7 mouse cellular contexts compared by ENCODE assay signal in genomic region chr8:80867598-80867997, GRCm38 (mm10). TPM values are rescaled to one million over a fixed set of nuclear protein-coding genes. Genes with fewer than 3 reads are reported as not detected.
DNase-seq lines count a peak whose midpoint lies in the region; ATAC-seq and TF ChIP-seq lines count a peak whose summit lies in the region.

No protein-coding gene starts in this region.

- H3K27ac ChIP-seq in lung, embryonic 14.5 days (ENCODE audit: low read depth), result peak overlapping the region; percentile 61
- peak overlapping the region; percentile 83 for H3K27ac ChIP-seq in embryonic fibroblast, embryonic 13.5 days (ENCODE audit: insufficient read depth, low read length)

- WGBS in lung, embryonic 14.5 days, result 65% methylated on average over 3 of the region's 3 CpGs
- WGBS in lung, adult 2 months, result 50% methylated on average over 3 of the region's 3 CpGs

- TF ChIP-seq POLR2A in lung, adult 2 months (IDR thresholded peaks at IDR 0.05; ENCODE audit: borderline replicate concordance, extremely low read depth, low read depth, low read length), result no peak
- no peak for TF ChIP-seq POLR2A in embryonic fibroblast, embryonic 13.5 days (IDR thresholded peaks at IDR 0.05; ENCODE audit: low read depth, low read length)

- no peaks in the 10 kb centered on the region for H3K27me3 ChIP-seq in lung, embryonic 14.5 days (ENCODE audit: insufficient read depth, low read length)

- no peak overlapping the region for H3K4me3 ChIP-seq in lung, embryonic 14.5 days (ENCODE audit: low read depth, low read length)
- H3K4me3 ChIP-seq in lung, adult 2 months (replicated peaks; ENCODE audit: extremely low read depth, low read depth, low read length), result no peak overlapping the region
- H3K4me3 ChIP-seq in embryonic fibroblast, embryonic 13.5 days (ENCODE audit: insufficient read depth, low read length), result no peak overlapping the region

- H3K36me3 ChIP-seq in lung, embryonic 14.5 days (ENCODE audit: insufficient read depth), result no peaks in the 10 kb centered on the region

- no peak overlapping the region for H3K9ac ChIP-seq in lung, embryonic 14.5 days

- ATAC-seq in lung, embryonic 14.5 days (ENCODE audit: insufficient read depth), result no peak

- peaks cover 27% of the 10 kb centered on the region for H3K4me1 ChIP-seq in lung, embryonic 14.5 days (ENCODE audit: insufficient read depth)
- peaks cover 41% of the 10 kb centered on the region for H3K4me1 ChIP-seq in lung, adult 2 months (ENCODE audit: control insufficient read depth, insufficient read depth, low read length)
- H3K4me1 ChIP-seq in embryonic fibroblast, embryonic 13.5 days (ENCODE audit: control insufficient read depth, insufficient read depth, low read length), result peaks cover 15% of the 10 kb centered on the region

- no peak for TF ChIP-seq CTCF in lung, embryonic 14.5 days (IDR thresholded peaks at IDR 0.05; ENCODE audit: low read depth)
- TF ChIP-seq CTCF in lung, adult 2 months (IDR thresholded peaks at IDR 0.05; ENCODE audit: insufficient read depth, low read length), result no peak
- TF ChIP-seq CTCF in embryonic fibroblast, embryonic 13.5 days (IDR thresholded peaks at IDR 0.05; ENCODE audit: borderline replicate concordance, insufficient read depth, low read length), result no peak

- peak overlapping the region; percentile 3 for H3K4me2 ChIP-seq in lung, embryonic 14.5 days

- H3K9me3 ChIP-seq in lung, embryonic 14.5 days (ENCODE audit: low read depth, low read length), result no peaks in the 10 kb centered on the region

- peak; percentile 76 for DNase-seq in lung, embryonic 14.5 days
- DNase-seq in lung, adult 2 months, result no peak
- peak; percentile 72 for DNase-seq in heart, postnatal 4 days
- DNase-seq in lung, postnatal 4 days, result peak; percentile 57 to 70
- no peak for DNase-seq in frontal cortex, adult 2 months (ENCODE audit: extremely low spot score in 1 of 2, low spot score in 1 of 2)
- no peak for DNase-seq in ovary, postnatal 36 days (ENCODE audit: low spot score)

RNA-seq across cellular contexts. Expression of gene Gab1, which starts 12.7 kb away (rescaled TPM):
- 36.2 and 37.8 TPM in 2 replicates for polyA plus RNA-seq in lung, embryonic 14.5 days (2014; fragmentation: Nextera tagmentation; extraction: Ambion mirVana)
- polyA plus RNA-seq in lung, adult 2 months (2012; rRNA removed), result 36.2 and 49.5 TPM in 2 replicates
- polyA plus RNA-seq in embryonic fibroblast, embryonic 13.5 days (2011; ENCODE audit: insufficient read length, low read depth, missing spikeins), result 15.5 and 25.4 TPM in 2 replicates
- total RNA-seq in heart, postnatal 4 days (2021), result 10 to 100 TPM; 52.2 to 58.7 TPM
- 20.1 and 21.1 TPM in 2 replicates for polyA plus RNA-seq in frontal cortex, adult 2 months (2012; rRNA removed)

Comparison
In these comparisons a context has a peak if more than half of its experiments do, and no peak if none do; other contexts are left out.
1. DNase-seq: peak in lung, embryonic 14.5 days (single experiment), heart, postnatal 4 days (single experiment) and lung, postnatal 4 days (2 of 2); none in lung, adult 2 months (single experiment), frontal cortex, adult 2 months (0 of 2) and ovary, postnatal 36 days (single experiment).